Mouse (Mus musculus): ENCODE measurements around the gene Rarres1. TPM values are rescaled to one million over a fixed set of nuclear protein-coding genes. Genes with fewer than 3 reads are reported as not detected.
A peak's percentile ranks its signal among the peaks of the same experiment; 100 is the strongest.

Rarres1 gene
- 2.1 and 2.6 TPM in 2 replicates for polyA plus RNA-seq (2015; fragmentation: Nextera tagmentation; extraction: Ambion mirVana)

DNA sequence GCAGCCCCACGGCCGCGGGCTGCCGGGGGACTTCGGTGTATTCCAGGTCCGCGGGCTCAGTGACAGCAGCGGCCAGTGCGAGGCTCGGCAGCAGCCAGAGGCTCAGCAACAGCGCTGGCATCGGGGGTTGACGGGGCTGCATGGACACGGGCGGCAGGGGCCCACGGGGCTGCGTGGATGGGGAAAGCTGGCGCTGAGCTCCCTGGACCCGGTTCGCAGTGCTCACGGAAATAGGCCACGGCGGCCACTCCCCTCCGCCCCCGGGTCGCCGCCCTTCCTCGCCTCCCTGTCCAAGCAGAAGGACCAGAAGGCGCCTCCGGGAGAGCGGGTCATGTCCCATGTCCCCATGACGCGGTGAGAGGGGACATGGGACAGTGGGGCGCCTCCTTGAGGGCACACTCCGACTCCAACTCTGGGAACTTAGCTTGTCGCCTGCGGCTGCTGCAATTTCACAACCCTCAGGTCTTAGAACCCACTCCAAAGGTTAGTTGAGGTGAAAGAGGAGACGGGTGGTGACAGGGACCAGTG, at the start of gene Rarres1:
Gene Rarres1 (minus strand): TSS at position 250 of the 528 bp plus-strand sequence.
- no peaks in the 10 kb centered on the region for H3K9me3 ChIP-seq (replicated peaks; ENCODE audit: control insufficient read depth, low read length)
- H3K4me3 ChIP-seq (replicated peaks; ENCODE audit: low read length) = peak within 1 kb of the TSS; percentile 61
- peak within 1 kb of the TSS; percentile 75 for H3K9ac ChIP-seq (ENCODE audit: low read length)
- no peak within 1 kb of the TSS for H3K27ac ChIP-seq (ENCODE audit: low read length)
- 3% methylated on average over 38 of the region's 38 CpGs for WGBS
- peaks cover 14% of the 10 kb centered on the region for H3K27me3 ChIP-seq (ENCODE audit: control insufficient read depth, insufficient read depth, low read length)
- peak within 1 kb of the TSS; percentile 100 for H3K4me2 ChIP-seq (ENCODE audit: low read depth, low read length)
- ATAC-seq (ENCODE audit: insufficient read depth, low FRiP score) = peak; percentile 47; the same call in 1 of the 2 replicates
- no peaks in the 10 kb centered on the region for H3K4me1 ChIP-seq (ENCODE audit: control insufficient read depth, insufficient read depth, low read length)
- H3K36me3 ChIP-seq (ENCODE audit: control insufficient read depth, insufficient read depth, low read length) = no peaks in the 10 kb centered on the region

DNA sequence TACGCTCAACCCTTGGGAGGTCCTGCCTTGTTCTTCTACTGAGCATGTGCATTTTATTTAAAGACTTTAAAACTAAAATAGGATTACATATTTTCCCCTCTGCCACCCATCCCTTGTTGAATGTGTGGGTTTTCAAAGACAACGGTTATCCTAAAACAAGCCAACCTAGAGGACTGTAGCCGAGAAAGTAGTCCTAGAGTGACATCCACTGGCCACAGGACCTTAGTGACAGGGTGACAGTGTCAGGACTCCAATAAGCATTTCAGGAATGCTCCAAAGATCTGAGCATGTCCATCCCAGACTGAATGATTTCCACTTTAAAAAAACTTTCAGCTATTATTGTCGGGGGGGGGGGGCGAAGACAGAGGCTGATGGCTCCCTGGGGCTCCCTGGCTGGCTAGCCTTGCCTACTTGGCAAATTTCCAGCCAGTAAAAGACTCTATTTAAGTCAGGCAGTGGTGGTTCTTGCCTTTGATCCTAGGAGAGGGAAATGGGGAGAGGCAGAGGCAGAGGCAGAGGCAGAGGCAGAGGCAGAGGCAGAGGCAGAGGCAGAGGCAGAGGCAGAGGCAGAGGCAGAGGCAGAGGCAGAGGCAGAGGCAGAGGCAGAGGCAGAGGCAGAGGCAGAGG, 49.5 kb upstream of the Rarres1 start:
- 63% methylated on average over 5 of the region's 5 CpGs for WGBS
- Histone ChIP-seq H3K4me1 (ENCODE audit: control insufficient read depth, insufficient read depth, low read length) (no peaks in the 10 kb centered on the region), H3K4me2 (ENCODE audit: low read depth, low read length) (no peak overlapping the region), H3K4me3 (replicated peaks; ENCODE audit: low read length) (no peak overlapping the region), H3K9ac (ENCODE audit: low read length) (no peak overlapping the region), H3K27ac (ENCODE audit: low read length) (no peak overlapping the region), H3K9me3 (replicated peaks; ENCODE audit: control insufficient read depth, low read length) (no peaks in the 10 kb centered on the region), H3K27me3 (ENCODE audit: control insufficient read depth, insufficient read depth, low read length) (no peaks in the 10 kb centered on the region), H3K36me3 (ENCODE audit: control insufficient read depth, insufficient read depth, low read length) (no peaks in the 10 kb centered on the region)
- ATAC-seq (ENCODE audit: insufficient read depth, low FRiP score) = no peak

DNA sequence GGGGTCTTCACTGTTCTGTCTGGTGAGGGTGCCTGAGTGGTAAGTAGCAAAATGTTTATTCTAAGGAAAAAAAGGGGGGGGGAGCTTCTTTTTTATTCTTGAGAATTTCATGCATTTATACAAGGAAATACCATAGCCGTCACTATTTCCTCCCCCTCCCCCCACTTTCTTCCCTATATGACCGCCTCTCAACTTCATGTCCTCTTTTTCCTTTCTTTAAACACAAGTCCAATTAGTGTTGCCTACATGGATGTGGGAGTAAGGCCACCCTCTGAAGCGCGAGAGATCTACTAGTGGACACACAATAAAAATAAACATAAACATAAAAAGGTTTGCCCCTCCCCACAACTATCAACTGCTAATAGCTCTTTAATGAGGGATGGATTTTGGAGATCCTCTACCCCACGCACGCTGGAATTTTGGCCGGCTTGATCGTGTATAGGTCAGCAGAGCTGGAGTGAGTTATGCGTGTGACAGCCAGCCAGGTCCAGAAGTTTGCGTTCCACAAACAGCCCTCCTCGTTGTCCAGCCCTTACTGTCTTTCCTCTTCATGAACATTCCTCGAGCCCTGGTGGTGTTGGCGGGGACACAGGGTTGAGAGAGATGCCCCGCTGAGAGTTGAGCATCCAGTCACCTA, 42.5 kb upstream of the Rarres1 start:
- WGBS = 69% methylated on average over 14 of the region's 14 CpGs
- ATAC-seq (ENCODE audit: insufficient read depth, low FRiP score) = no peak
- Histone ChIP-seq H3K4me3 (replicated peaks; ENCODE audit: low read length) (no peak overlapping the region), H3K36me3 (ENCODE audit: control insufficient read depth, insufficient read depth, low read length) (no peaks in the 10 kb centered on the region), H3K4me1 (ENCODE audit: control insufficient read depth, insufficient read depth, low read length) (no peaks in the 10 kb centered on the region), H3K4me2 (ENCODE audit: low read depth, low read length) (0 out of 2 replicates have a peak overlapping the region, but pooled peaks have one; percentile 11), H3K9me3 (replicated peaks; ENCODE audit: control insufficient read depth, low read length) (no peaks in the 10 kb centered on the region), H3K9ac (ENCODE audit: low read length) (no peak overlapping the region), H3K27me3 (ENCODE audit: control insufficient read depth, insufficient read depth, low read length) (no peaks in the 10 kb centered on the region), H3K27ac (ENCODE audit: low read length) (no peak overlapping the region)

DNA sequence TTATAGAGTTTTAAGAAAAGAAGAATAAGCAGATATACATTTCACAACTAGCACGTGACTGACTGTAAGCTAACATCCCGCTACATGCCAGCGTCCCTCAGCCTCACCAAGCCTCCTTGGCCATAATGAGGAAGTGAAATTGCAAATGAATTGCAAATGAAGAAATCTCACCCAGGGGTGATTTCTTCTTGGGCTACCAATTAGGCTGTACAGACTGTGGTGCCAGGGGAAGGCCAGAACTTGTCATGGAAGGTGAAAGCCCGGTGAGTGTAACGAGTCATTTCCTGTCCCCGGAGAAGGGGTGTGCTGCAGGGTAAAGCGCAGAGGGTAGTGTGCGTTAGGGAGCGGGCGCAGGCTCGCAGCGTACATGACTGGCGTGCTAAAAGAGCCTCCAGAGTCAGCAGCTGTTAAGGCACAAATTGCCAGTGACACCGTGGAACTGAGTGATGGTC, 41.9 kb upstream of the Rarres1 start:
- no peak for ATAC-seq (ENCODE audit: insufficient read depth, low FRiP score)
- no peaks in the 10 kb centered on the region for H3K4me1 ChIP-seq (ENCODE audit: control insufficient read depth, insufficient read depth, low read length)
- no peaks in the 10 kb centered on the region for H3K36me3 ChIP-seq (ENCODE audit: control insufficient read depth, insufficient read depth, low read length)
- 51% methylated on average over 14 of the region's 14 CpGs for WGBS
- no peak overlapping the region for H3K27ac ChIP-seq (ENCODE audit: low read length)
- no peaks in the 10 kb centered on the region for H3K27me3 ChIP-seq (ENCODE audit: control insufficient read depth, insufficient read depth, low read length)
- no peak overlapping the region for H3K9ac ChIP-seq (ENCODE audit: low read length)
- H3K9me3 ChIP-seq (replicated peaks; ENCODE audit: control insufficient read depth, low read length) = no peaks in the 10 kb centered on the region
- H3K4me3 ChIP-seq (replicated peaks; ENCODE audit: low read length) = no peak overlapping the region
- H3K4me2 ChIP-seq (ENCODE audit: low read depth, low read length) = 0 out of 2 replicates have a peak overlapping the region, but pooled peaks have one; percentile 11

DNA sequence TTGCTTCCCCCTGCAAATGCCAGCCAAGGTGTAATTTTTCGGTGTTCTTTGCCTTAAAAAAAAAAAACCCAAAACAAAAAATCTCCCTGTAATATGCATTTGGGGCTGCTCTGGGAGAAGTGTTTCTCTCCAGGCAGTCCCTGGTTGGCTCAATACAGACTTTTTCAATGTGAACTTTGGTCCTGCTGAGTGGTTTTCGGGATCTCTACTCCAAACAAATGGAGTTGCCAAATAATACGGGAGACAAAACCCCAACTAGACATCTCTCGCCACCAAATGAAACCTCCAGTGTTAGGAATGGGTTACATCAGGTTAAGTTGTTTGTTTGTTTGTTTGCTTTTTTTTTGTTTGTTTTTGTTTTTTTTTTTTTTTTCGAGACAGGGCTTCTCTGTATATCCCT, 39.9 kb upstream of the Rarres1 start:
- Histone ChIP-seq H3K4me3 (replicated peaks; ENCODE audit: low read length) (no peak overlapping the region), H3K9me3 (replicated peaks; ENCODE audit: control insufficient read depth, low read length) (no peaks in the 10 kb centered on the region), H3K9ac (ENCODE audit: low read length) (no peak overlapping the region), H3K36me3 (ENCODE audit: control insufficient read depth, insufficient read depth, low read length) (no peaks in the 10 kb centered on the region), H3K27me3 (ENCODE audit: control insufficient read depth, insufficient read depth, low read length) (no peaks in the 10 kb centered on the region), H3K4me1 (ENCODE audit: control insufficient read depth, insufficient read depth, low read length) (no peaks in the 10 kb centered on the region), H3K27ac (ENCODE audit: low read length) (no peak overlapping the region), H3K4me2 (ENCODE audit: low read depth, low read length) (no peak overlapping the region)
- no peak for ATAC-seq (ENCODE audit: insufficient read depth, low FRiP score)
- 80% methylated on average over 5 of the region's 5 CpGs for WGBS

DNA sequence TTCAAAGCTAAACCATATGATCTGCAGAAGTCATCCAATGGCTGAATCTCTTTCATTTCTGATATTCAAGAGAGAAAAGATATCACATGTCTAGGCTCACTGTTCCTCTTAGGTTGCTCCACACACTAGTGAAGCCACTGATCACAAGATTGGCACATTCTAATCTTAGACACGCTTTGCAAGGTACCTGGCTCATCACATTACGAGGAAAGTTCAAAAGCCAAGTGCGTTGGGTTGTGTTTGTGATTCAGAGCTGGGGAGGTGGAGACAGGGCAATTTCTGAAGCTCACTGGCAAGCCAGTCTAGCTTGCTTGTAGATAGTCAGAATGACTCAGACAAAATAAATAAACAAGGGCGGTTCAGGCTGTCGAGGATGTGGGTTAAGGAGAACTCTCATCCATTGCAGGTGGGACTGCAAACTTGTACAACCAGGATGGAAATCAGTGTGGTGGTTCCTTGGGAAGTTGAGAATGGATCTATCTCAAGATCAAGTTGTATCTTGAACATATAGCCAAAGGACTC, 38.7 kb upstream of the Rarres1 start:
- Histone ChIP-seq H3K9ac (ENCODE audit: low read length) (no peak overlapping the region), H3K4me2 (ENCODE audit: low read depth, low read length) (no peak overlapping the region), H3K4me3 (replicated peaks; ENCODE audit: low read length) (no peak overlapping the region), H3K36me3 (ENCODE audit: control insufficient read depth, insufficient read depth, low read length) (no peaks in the 10 kb centered on the region), H3K27ac (ENCODE audit: low read length) (no peak overlapping the region), H3K27me3 (ENCODE audit: control insufficient read depth, insufficient read depth, low read length) (no peaks in the 10 kb centered on the region), H3K9me3 (replicated peaks; ENCODE audit: control insufficient read depth, low read length) (no peaks in the 10 kb centered on the region), H3K4me1 (ENCODE audit: control insufficient read depth, insufficient read depth, low read length) (no peaks in the 10 kb centered on the region)
- no peak for ATAC-seq (ENCODE audit: insufficient read depth, low FRiP score)
- 70% methylated on average over 5 of the region's 5 CpGs for WGBS

DNA sequence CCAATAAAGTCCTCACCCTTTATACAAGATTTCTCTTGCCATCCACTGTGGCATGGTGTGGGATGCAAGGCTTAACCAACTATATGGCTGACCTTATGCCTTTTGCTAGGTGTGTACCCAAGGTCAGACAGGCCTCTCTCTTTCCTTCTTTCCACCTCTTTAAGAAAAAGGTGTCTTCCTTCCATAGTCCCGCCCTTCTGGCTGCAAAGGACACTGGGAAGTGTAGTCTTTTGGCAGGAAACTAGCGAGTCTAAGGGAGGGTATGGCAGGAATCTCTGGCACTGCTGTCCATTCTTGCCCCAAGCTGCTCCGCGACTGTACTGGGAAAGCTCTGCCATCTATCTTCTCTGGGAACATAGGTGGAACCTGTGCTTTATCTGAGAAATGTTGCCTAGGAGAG, 38.0 kb upstream of the Rarres1 start:
- H3K4me2 ChIP-seq (ENCODE audit: low read depth, low read length) = no peak overlapping the region
- no peak overlapping the region for H3K4me3 ChIP-seq (replicated peaks; ENCODE audit: low read length)
- 42% methylated on average over 4 of the region's 4 CpGs for WGBS
- H3K36me3 ChIP-seq (ENCODE audit: control insufficient read depth, insufficient read depth, low read length) = no peaks in the 10 kb centered on the region
- H3K4me1 ChIP-seq (ENCODE audit: control insufficient read depth, insufficient read depth, low read length) = no peaks in the 10 kb centered on the region
- ATAC-seq (ENCODE audit: insufficient read depth, low FRiP score) = no peak
- H3K9ac ChIP-seq (ENCODE audit: low read length) = no peak overlapping the region
- H3K27me3 ChIP-seq (ENCODE audit: control insufficient read depth, insufficient read depth, low read length) = no peaks in the 10 kb centered on the region
- H3K9me3 ChIP-seq (replicated peaks; ENCODE audit: control insufficient read depth, low read length) = no peaks in the 10 kb centered on the region
- no peak overlapping the region for H3K27ac ChIP-seq (ENCODE audit: low read length)

DNA sequence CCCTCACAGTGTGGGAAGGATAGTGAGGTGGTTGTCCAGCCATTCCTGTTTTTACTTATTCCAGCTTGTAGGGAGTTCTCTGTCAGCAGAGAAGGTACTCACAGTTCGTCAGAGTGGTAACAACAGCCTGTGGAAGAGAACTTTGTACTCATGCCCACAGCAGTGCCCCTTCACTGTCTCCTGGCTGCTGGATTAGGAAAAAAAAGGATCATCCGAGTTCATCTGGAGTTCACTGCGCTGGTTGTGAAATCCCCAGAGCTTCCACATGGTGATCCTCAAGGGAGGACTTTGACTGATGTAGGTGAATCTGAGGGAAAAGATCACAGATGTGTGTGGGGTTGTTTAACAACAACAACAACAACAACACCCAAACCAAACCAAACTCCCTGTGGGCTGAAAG, 35.9 kb upstream of the Rarres1 start:
- Histone ChIP-seq H3K9me3 (replicated peaks; ENCODE audit: control insufficient read depth, low read length) (no peaks in the 10 kb centered on the region), H3K4me2 (ENCODE audit: low read depth, low read length) (no peak overlapping the region), H3K36me3 (ENCODE audit: control insufficient read depth, insufficient read depth, low read length) (no peaks in the 10 kb centered on the region), H3K27me3 (ENCODE audit: control insufficient read depth, insufficient read depth, low read length) (no peaks in the 10 kb centered on the region), H3K4me1 (ENCODE audit: control insufficient read depth, insufficient read depth, low read length) (no peaks in the 10 kb centered on the region), H3K27ac (ENCODE audit: low read length) (no peak overlapping the region), H3K4me3 (replicated peaks; ENCODE audit: low read length) (no peak overlapping the region), H3K9ac (ENCODE audit: low read length) (no peak overlapping the region)
- ATAC-seq (ENCODE audit: insufficient read depth, low FRiP score) = no peak
- WGBS = 51% methylated on average over 3 of the region's 3 CpGs

DNA sequence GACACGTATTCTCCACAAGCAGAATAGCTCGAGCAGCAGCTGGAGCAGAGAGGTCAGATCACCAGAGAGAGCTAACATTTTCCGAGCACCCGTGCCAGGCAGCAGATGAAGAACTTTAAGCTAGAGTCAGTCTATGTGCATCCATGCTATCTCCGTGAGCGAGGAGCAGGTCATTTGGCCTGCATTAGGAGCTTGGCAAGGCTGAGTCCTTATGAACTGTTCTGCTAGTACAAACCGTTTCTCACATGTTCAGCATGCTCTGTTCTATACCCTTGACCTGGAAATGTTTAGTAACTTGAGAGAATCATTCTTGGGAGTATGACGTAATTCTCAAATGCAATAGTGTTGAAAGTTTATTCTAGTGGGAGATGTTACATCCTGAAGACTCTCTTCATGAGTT, 28.3 kb upstream of the Rarres1 start:
- no peak for ATAC-seq (ENCODE audit: insufficient read depth, low FRiP score)
- no peak overlapping the region for H3K27ac ChIP-seq (ENCODE audit: low read length)
- 62% methylated on average over 8 of the region's 8 CpGs for WGBS
- no peaks in the 10 kb centered on the region for H3K27me3 ChIP-seq (ENCODE audit: control insufficient read depth, insufficient read depth, low read length)
- no peaks in the 10 kb centered on the region for H3K4me1 ChIP-seq (ENCODE audit: control insufficient read depth, insufficient read depth, low read length)
- H3K36me3 ChIP-seq (ENCODE audit: control insufficient read depth, insufficient read depth, low read length) = no peaks in the 10 kb centered on the region
- H3K9me3 ChIP-seq (replicated peaks; ENCODE audit: control insufficient read depth, low read length) = no peaks in the 10 kb centered on the region
- no peak overlapping the region for H3K4me2 ChIP-seq (ENCODE audit: low read depth, low read length)
- H3K4me3 ChIP-seq (replicated peaks; ENCODE audit: low read length) = no peak overlapping the region
- H3K9ac ChIP-seq (ENCODE audit: low read length) = no peak overlapping the region
